Mouse (Mus musculus) 3T3-L1 (cell line): ENCODE results near the gene Epm2a.

Experiments used
- DNase-seq: peaks from one replicate; pipeline ENCODE4 v3.0.0-alpha.2; 2015; ENCODE audit warnings: low read depth, low spot score

Epm2a gene

GRCm38 (mm10) chr10:11429059-11429812 lies 86.0 kb downstream of the Epm2a start:
- DNase-seq = no peak

GRCm38 (mm10) chr10:11436961-11437360 lies 93.8 kb downstream of the Epm2a start:
- DNase-seq = no peak

GRCm38 (mm10) chr10:11438461-11438860 lies 95.3 kb downstream of the Epm2a start:
- DNase-seq = no peak

GRCm38 (mm10) chr10:11439342-11439741 lies 96.1 kb downstream of the Epm2a start:
- DNase-seq = no peak

- peak; percentile 82 for DNase-seq
Observed at GRCm38 (mm10) chr10:11449556-11450305, 106.5 kb downstream of the Epm2a start.

GRCm38 (mm10) chr10:11452537-11452936 lies 109.3 kb downstream of the Epm2a start:
- DNase-seq = no peak

- no peak for DNase-seq
Observed at GRCm38 (mm10) chr10:11457445-11457844, 114.2 kb downstream of the Epm2a start.

GRCm38 (mm10) chr10:11491956-11492355 lies 148.8 kb downstream of the Epm2a start:
- DNase-seq = peak; percentile 91
